Mouse (Mus musculus): ENCODE data around the gene Cryl1. TPM values are rescaled to one million over a fixed set of nuclear protein-coding genes. Genes with fewer than 3 reads are reported as not detected.

Gene Cryl1
- total RNA-seq, 2 experiments from 2014 or later: 4.7 to 5.5 TPM

DNA sequence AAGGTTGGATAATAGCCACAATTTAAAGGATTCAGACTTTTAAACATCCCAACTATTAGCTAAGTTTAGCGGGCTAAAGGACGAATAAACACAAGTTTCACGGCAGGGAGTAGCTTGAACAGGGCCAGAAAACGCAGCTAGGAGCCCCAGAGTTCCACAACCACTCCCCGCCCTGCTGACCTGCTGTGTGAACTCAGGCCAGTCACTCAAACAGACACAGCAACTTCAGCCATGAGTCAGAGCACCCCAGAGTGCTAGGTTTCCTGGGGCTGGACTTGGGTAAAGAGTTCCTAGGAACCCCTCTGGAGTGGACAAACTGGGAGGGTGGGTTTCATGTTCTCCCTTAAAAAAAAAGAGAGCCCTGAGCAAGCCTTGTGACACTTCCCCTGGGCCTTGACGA lies 59.7 kb downstream of the Cryl1 start:
- Histone ChIP-seq H3K27ac (no peak overlapping the region), H3K4me3 (no peak overlapping the region)
- DNase-seq: no peak
- intact Hi-C loops (cut with DNase I): no loop called here
- no peak for TF ChIP-seq CTCF (IDR thresholded peaks at IDR 0.05)

DNA sequence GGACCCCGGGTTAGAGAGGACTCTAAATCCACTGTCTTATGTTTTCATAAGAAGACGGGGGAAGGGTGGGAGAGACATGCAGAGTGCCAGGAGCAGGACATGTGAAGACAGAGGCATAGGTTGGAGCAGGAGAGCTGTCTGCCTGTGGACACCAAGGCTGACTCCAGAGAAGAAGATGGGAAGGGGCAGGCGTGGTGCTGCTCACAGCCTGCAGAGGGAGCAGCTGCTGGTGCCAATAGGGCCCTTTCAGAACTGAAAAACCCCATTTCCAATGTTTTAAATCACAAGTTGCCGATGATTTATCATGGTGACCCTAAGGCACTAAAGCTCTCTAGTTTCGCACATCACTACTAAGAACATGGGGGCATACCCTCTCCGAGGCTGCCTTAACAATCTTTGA lies 63.5 kb downstream of the Cryl1 start:
- peak; percentile 9; the same call in 1 of the 2 replicates for TF ChIP-seq CTCF (IDR thresholded peaks at IDR 0.05)
- Histone ChIP-seq H3K4me3 (no peak overlapping the region), H3K27ac (no peak overlapping the region)
- intact Hi-C loops (cut with DNase I): no loop called here
- no peak for DNase-seq

- no peak overlapping the region for H3K27ac ChIP-seq
- H3K4me3 ChIP-seq: no peak overlapping the region
- no peak for TF ChIP-seq CTCF (IDR thresholded peaks at IDR 0.05)
- intact Hi-C loops (cut with DNase I): no loop called here
- DNase-seq: no peak
Measured at GRCm38 (mm10) chr14:57332503-57332902, 65.8 kb downstream of the Cryl1 start.

DNA sequence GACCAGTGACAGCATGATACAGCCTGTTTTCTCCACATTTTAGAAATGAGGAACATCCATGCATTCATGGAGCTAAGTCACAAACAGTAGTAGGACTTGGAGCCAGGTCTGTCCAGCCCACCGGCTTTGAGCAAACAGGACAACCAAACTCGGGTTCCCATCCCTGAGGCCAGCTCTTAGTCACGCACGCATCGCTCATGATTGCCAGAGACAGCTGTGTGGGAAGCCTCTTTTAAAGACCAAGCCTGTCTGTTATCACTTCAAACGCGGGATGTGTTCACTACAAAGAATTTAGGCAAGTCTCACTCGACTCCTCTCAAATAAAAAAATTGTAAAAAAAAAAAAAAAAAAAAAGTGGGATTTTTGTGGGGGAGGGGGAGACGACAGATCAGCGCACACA lies 67.2 kb downstream of the Cryl1 start:
- Histone ChIP-seq H3K4me3 (no peak overlapping the region), H3K27ac (no peak overlapping the region)
- no peak for DNase-seq
- intact Hi-C loops (cut with DNase I): no loop called here
- no peak for TF ChIP-seq CTCF (IDR thresholded peaks at IDR 0.05)

DNA sequence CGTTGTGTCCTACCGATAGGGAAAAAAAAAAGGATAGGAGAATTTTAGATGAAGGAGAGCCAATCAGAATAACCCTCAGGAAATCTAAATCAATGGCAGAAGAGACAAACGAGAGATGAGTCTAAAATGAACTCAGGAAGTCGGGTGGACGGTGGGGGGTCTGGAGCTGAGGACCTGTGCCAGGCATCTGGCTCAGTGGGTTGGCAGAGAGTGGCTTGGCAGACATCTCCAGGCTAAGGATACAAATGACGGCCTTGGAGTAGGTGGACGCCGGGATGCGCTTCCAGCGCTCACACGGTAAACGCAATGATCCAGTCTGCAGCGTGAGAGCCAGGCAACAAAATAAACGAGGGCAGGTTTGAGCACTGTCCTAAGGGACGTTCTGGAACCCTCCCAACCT lies 68.7 kb downstream of the Cryl1 start:
- no peak overlapping the region for H3K4me3 ChIP-seq
- TF ChIP-seq CTCF (IDR thresholded peaks at IDR 0.05): no peak
- no peak for DNase-seq
- H3K27ac ChIP-seq: no peak overlapping the region
- intact Hi-C loops (cut with DNase I): no loop called here

- H3K27ac ChIP-seq: no peak overlapping the region
- no peak for TF ChIP-seq CTCF (IDR thresholded peaks at IDR 0.05)
- no peak for DNase-seq
Measured at GRCm38 (mm10) chr14:57326771-57327170, 71.6 kb downstream of the Cryl1 start.

GRCm38 (mm10) chr14:57318812-57319211 lies 79.5 kb downstream of the Cryl1 start:
- TF ChIP-seq CTCF (IDR thresholded peaks at IDR 0.05): no peak
- DNase-seq: peak; percentile 69
- intact Hi-C loops (cut with DNase I): no loop called here
- Histone ChIP-seq H3K27ac (peak overlapping the region; percentile 67), H3K4me3 (no peak overlapping the region)

More at GRCm38 (mm10) chr14:57326771-57327170, 71.6 kb downstream of the Cryl1 start:
- no peak overlapping the region for H3K4me3 ChIP-seq
- intact Hi-C loops (cut with DNase I): no loop called here

DNA sequence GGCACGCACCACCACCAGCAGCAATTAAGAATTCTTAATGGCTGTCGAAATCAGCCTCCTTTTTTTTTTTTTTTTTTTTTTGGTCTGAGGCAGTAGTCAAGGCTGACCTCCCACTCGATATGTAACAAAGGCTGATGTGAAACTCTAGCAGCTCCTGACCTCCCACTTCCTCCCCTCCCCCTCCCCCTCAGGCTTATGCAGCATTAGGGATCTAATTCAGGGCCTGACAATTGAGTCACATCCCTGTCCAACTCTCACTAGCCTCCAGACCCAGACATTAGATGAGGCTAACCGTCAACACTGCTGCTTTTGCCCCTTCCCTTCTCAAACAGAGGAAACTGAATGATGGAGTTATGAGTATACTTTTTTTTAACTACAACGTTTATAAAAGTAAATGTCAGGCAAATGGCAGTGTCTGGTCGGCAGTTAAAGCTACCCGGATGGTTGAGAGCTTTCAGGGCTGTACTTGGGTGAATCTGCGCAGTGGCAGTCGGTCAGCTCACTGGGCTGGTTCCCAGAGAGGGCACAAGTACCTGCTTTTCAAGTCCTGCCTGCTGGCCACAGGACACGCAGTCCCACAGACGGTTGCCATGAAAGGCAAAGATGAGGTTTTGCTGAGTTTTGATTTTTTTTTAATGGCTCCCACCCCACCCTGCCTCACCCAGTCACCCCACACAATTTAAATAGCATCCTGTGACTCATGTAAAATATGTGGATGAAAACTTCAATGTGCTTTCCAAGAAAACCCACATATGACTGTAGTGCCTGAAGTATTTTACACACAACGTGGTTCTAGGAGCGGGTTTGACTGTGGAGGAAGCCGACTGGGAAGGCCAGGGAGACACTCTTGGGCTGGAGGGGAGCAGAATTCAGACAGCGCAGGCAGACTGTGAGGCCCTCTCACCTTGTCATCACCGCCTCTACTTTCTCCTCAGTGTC lies 81.4 kb downstream of the Cryl1 start:
- Histone ChIP-seq H3K4me3 (no peak overlapping the region), H3K27ac (no peak overlapping the region)
- intact Hi-C loops (cut with DNase I): no loop called here
- TF ChIP-seq CTCF (IDR thresholded peaks at IDR 0.05): no peak
- DNase-seq: no peak

DNA sequence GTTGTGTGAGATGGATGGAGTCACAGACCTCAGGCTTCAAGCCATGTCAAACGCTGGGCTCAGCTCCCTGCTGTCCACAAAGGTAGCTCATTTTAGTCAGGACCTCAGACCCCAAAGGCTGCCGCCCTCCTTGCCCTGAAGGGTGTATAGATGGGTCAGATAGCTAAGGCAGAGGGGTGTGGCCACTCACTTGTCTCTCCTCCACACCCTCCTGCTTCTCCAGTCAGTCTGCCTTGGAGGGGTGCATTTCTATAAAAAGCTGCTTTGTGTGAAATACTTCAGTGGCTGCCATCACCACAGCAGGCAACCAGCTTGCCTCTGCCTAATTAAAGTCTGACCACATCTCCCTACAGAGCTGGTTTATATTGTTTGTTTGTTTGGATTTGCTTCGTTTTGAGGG lies 82.4 kb downstream of the Cryl1 start:
- intact Hi-C loops (cut with DNase I): no loop called here
- no peak for DNase-seq
- TF ChIP-seq CTCF (IDR thresholded peaks at IDR 0.05): no peak
- no peak overlapping the region for H3K4me3 ChIP-seq
- H3K27ac ChIP-seq: no peak overlapping the region

DNA sequence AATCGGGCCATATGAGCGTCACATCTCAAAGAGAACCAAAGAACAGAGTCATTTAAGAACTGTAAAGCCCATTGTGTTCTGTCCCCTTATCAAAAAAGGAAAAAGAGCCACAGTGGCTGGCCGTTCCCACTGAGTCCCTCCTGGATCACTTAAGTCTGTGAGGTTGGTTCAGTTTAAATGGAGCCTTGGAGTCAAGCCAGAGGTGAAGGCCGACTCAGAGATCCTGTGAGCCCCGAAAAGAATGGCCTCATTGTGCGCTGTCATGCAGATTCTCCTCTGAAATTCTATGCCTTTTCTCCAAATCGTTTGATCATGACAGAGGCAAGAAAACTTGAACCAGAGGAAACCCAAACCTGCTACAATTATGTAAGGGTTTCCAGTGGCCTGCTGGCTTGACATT lies 82.8 kb downstream of the Cryl1 start:
- no peak for TF ChIP-seq CTCF (IDR thresholded peaks at IDR 0.05)
- no peak overlapping the region for H3K27ac ChIP-seq
- no peak overlapping the region for H3K4me3 ChIP-seq
- no peak for DNase-seq
- intact Hi-C loops (cut with DNase I): no loop called here

GRCm38 (mm10) chr14:57301600-57302230 lies 96.6 kb downstream of the Cryl1 start:
- intact Hi-C loops (cut with DNase I): no loop called here
- H3K27ac ChIP-seq: no peak overlapping the region
- no peak for TF ChIP-seq CTCF (IDR thresholded peaks at IDR 0.05)
- no peak overlapping the region for H3K4me3 ChIP-seq
- no peak for DNase-seq

DNA sequence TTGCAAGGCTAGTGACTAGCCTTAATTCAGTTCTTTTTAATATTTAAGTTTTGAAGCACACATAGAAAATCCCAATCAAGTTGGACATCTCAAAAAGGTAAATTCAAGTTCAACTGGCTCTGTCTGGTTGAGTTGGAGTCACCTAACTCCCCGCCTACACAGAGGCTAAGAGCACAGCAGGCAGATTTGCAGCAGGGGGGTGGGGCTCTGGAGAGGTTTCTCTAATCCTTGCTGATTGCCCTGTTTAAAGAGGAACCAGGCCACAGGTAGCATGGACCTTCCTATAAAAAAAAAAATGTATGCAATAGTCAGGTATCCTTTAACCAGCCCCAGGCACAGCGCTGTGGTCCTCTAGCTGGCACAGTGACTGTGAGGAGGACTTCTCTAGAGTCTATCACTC lies 97.8 kb downstream of the Cryl1 start:
- intact Hi-C loops (cut with DNase I): no loop called here
- Histone ChIP-seq H3K27ac (no peak overlapping the region), H3K4me3 (no peak overlapping the region)
- no peak for DNase-seq
- no peak for TF ChIP-seq CTCF (IDR thresholded peaks at IDR 0.05)

GRCm38 (mm10) chr14:57297672-57298071 lies 100.7 kb downstream of the Cryl1 start:
- no peak for TF ChIP-seq CTCF (IDR thresholded peaks at IDR 0.05)
- DNase-seq: no peak
- intact Hi-C loops (cut with DNase I): no loop called here
- no peak overlapping the region for H3K27ac ChIP-seq
- no peak overlapping the region for H3K4me3 ChIP-seq

All from gastrocnemius, adult 2 months (tissue).